Mouse (Mus musculus) bone marrow, adult 2 months (tissue): Measurements from ENCODE around the gene Sema3e.

Experiments
- CTCF ChIP-seq: fragments of 200-500 bp; IDR thresholded peaks from 2 replicates; pipeline ENCODE4 v1.5.1; 2011; ENCODE audit warnings: low read length, control low read depth; ENCODE audit not compliant: control insufficient read depth, insufficient read depth
- POLR2A ChIP-seq: fragments of 200-500 bp; IDR thresholded peaks from 2 replicates; pipeline ENCODE4 v1.6.1; 2011; ENCODE audit warnings: low read depth, mild to moderate bottlenecking, control low read depth, low read length, borderline replicate concordance; ENCODE audit not compliant: control insufficient read depth

- TF ChIP-seq CTCF, result no peak
- no peak for TF ChIP-seq POLR2A
Measured at GRCm38 (mm10) chr5:13988023-13988422, 37.1 kb upstream of the Sema3e start.
